In the genomic region with DNA sequence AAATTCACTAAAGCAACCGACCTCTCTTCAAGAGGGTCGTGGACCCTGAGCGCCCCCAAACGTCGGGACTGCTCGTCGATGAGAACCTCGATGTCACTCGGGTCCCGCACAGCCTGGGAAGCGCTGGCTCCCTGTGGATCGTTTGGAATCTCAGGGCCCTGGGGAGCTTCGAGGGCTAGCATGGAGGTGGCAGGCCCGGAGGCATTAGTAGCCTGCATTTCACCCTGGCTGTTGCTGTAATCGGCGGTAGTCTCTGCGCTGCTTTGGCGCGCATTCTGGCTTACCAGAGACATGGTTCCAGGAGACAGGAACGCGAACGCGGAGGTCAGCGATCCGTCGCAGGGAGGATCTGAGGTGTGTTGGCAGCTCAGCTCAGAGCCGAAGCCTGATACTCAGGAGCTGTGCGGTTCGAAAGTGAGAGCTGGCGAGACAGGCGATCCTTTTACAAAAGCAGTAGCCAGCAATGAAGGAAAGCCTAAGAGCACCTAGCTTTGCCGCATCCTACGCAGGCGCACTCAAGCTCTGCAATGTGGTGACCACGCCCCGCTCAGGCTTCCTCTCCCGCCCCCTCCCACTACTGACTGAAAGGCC, we compare ENCODE assay signal across 8 mouse cellular contexts. TPM values are rescaled to one million over a fixed set of nuclear protein-coding genes. Genes with fewer than 3 reads are reported as not detected.
DNase-seq lines count a peak whose midpoint lies in the region; ATAC-seq lines count a peak whose summit lies in the region.

A gene (minus strand): TSS at position 517 of the 591 bp plus-strand sequence.

- no peaks in the 10 kb centered on the region for H3K4me1 ChIP-seq in erythroblast, embryonic 14.5 days (ENCODE audit: control insufficient read depth)
- peaks cover 4% of the 10 kb centered on the region; the same call in 1 of the 2 replicates for H3K4me1 ChIP-seq in forebrain, embryonic 10.5 days
- H3K4me1 ChIP-seq in hindbrain, embryonic 15.5 days (replicated peaks) = no peaks in the 10 kb centered on the region
- H3K4me1 ChIP-seq in midbrain, embryonic 11.5 days (ENCODE audit: control insufficient read depth, insufficient read depth, low read length) = no peaks in the 10 kb centered on the region
- H3K4me1 ChIP-seq in stomach, embryonic 16.5 days (ENCODE audit: control insufficient read depth, insufficient read depth, low read length) = no peaks in the 10 kb centered on the region

- peak within 1 kb of the TSS; percentile 72 for H3K27ac ChIP-seq in forebrain, embryonic 10.5 days
- peak within 1 kb of the TSS; percentile 82 for H3K27ac ChIP-seq in hindbrain, embryonic 15.5 days (replicated peaks)
- no peak within 1 kb of the TSS for H3K27ac ChIP-seq in midbrain, embryonic 11.5 days (ENCODE audit: low read depth, low read length)
- no peak within 1 kb of the TSS for H3K27ac ChIP-seq in stomach, embryonic 16.5 days (ENCODE audit: low read length)

- peak; percentile 49 for DNase-seq in forebrain, embryonic 10.5 days (ENCODE audit: extremely low spot score, low spot score)
- peak; percentile 58 for DNase-seq in left cerebral cortex, postnatal 4 days
- DNase-seq in midbrain, embryonic 11.5 days (ENCODE audit: low spot score, missing footprints) = peak; percentile 93

- H3K4me3 ChIP-seq in erythroblast, embryonic 14.5 days (replicated peaks) = peak within 1 kb of the TSS; percentile 47
- peak within 1 kb of the TSS; percentile 55 for H3K4me3 ChIP-seq in forebrain, embryonic 10.5 days
- peak within 1 kb of the TSS; percentile 47 for H3K4me3 ChIP-seq in hindbrain, embryonic 15.5 days
- peak within 1 kb of the TSS; percentile 41 for H3K4me3 ChIP-seq in midbrain, embryonic 11.5 days (ENCODE audit: low read depth, low read length)
- H3K4me3 ChIP-seq in stomach, embryonic 16.5 days (replicated peaks; ENCODE audit: low read length) = peak within 1 kb of the TSS; percentile 52

- ATAC-seq in erythroblast, adult 5-6 weeks (replicated peaks; ENCODE audit: low FRiP score, poor library complexity, severe bottlenecking) = no peak
- peak; percentile 40 for ATAC-seq in activated CD4-positive, CD25-positive, alpha-beta regulatory T cell, adult 4 months
- ATAC-seq in hindbrain, embryonic 15.5 days (ENCODE audit: low FRiP score, low read depth) = peak; percentile 96
- peak; percentile 96 for ATAC-seq in midbrain, embryonic 11.5 days (ENCODE audit: low FRiP score)
- ATAC-seq in stomach, embryonic 16.5 days (ENCODE audit: insufficient read depth, low FRiP score) = no peak; the same call in 1 of the 2 replicates

- H3K4me2 ChIP-seq in hindbrain, embryonic 15.5 days = peak within 1 kb of the TSS; percentile 59
- peak within 1 kb of the TSS; percentile 53 for H3K4me2 ChIP-seq in midbrain, embryonic 11.5 days
- peak within 1 kb of the TSS; percentile 58 for H3K4me2 ChIP-seq in stomach, embryonic 16.5 days (ENCODE audit: low read depth, low read length)

- intact Hi-C loops in left cerebral cortex, postnatal 4 days (cut with DNase I) = no loop called here

- no peaks in the 10 kb centered on the region for H3K36me3 ChIP-seq in erythroblast, embryonic 14.5 days (ENCODE audit: control insufficient read depth)
- H3K36me3 ChIP-seq in forebrain, embryonic 10.5 days (replicated peaks) = no peaks in the 10 kb centered on the region
- no peaks in the 10 kb centered on the region for H3K36me3 ChIP-seq in hindbrain, embryonic 15.5 days
- no peaks in the 10 kb centered on the region for H3K36me3 ChIP-seq in midbrain, embryonic 11.5 days (ENCODE audit: control insufficient read depth, insufficient read depth, low read length)
- no peaks in the 10 kb centered on the region for H3K36me3 ChIP-seq in stomach, embryonic 16.5 days (ENCODE audit: control insufficient read depth, insufficient read depth, low read length)

- peaks cover 16% of the 10 kb centered on the region for H3K27me3 ChIP-seq in erythroblast, embryonic 14.5 days (ENCODE audit: control insufficient read depth)
- peaks cover 79% of the 10 kb centered on the region for H3K27me3 ChIP-seq in forebrain, embryonic 10.5 days (ENCODE audit: poor library complexity, severe bottlenecking)
- peaks cover 25% of the 10 kb centered on the region; the same call in 1 of the 2 replicates for H3K27me3 ChIP-seq in hindbrain, embryonic 15.5 days
- peaks cover 36% of the 10 kb centered on the region for H3K27me3 ChIP-seq in midbrain, embryonic 11.5 days (ENCODE audit: control insufficient read depth, insufficient read depth, low read length)
- H3K27me3 ChIP-seq in stomach, embryonic 16.5 days (ENCODE audit: control insufficient read depth, insufficient read depth, low read length) = peaks cover 16% of the 10 kb centered on the region; the same call in 1 of the 2 replicates

- peaks cover 3% of the 10 kb centered on the region; the same call in 1 of the 2 replicates for H3K9me3 ChIP-seq in erythroblast, embryonic 14.5 days (ENCODE audit: control insufficient read depth, low read length)
- H3K9me3 ChIP-seq in forebrain, embryonic 10.5 days = no peaks in the 10 kb centered on the region
- no peaks in the 10 kb centered on the region for H3K9me3 ChIP-seq in hindbrain, embryonic 15.5 days
- H3K9me3 ChIP-seq in midbrain, embryonic 11.5 days (ENCODE audit: control insufficient read depth, low read length) = no peaks in the 10 kb centered on the region
- H3K9me3 ChIP-seq in stomach, embryonic 16.5 days (replicated peaks; ENCODE audit: control insufficient read depth, low read length) = no peaks in the 10 kb centered on the region

- H3K9ac ChIP-seq in hindbrain, embryonic 15.5 days = peak within 1 kb of the TSS; percentile 57
- peak within 1 kb of the TSS; percentile 57 for H3K9ac ChIP-seq in midbrain, embryonic 11.5 days (ENCODE audit: low read length)
- peak within 1 kb of the TSS; percentile 61 for H3K9ac ChIP-seq in stomach, embryonic 16.5 days (ENCODE audit: low read length)

- 17% methylated on average over 37 of the region's 37 CpGs for WGBS in forebrain, embryonic 10.5 days
- WGBS in hindbrain, embryonic 15.5 days = 19% methylated on average over 37 of the region's 37 CpGs
- 19% methylated on average over 37 of the region's 37 CpGs for WGBS in midbrain, embryonic 11.5 days
- 25% methylated on average over 37 of the region's 37 CpGs for WGBS in stomach, embryonic 16.5 days

RNA-seq across cellular contexts. Expression of the gene that starts here (rescaled TPM):
- not detected in 2 replicates for polyA plus RNA-seq in erythroblast, embryonic 14.5 days (2012)
- total RNA-seq in erythroblast, adult 5-6 weeks (2015; ENCODE audit: low replicate concordance) = not detected in 2 replicates
- total RNA-seq in erythroblast, adult 5-6 weeks (2017; ENCODE audit: low replicate concordance) = not detected in 2 replicates
- not detected for polyA plus RNA-seq in activated CD4-positive, CD25-positive, alpha-beta regulatory T cell, adult 4 months (2017; shearing (Covaris generic))
- 5.9 and 6.1 TPM in 2 replicates for polyA plus RNA-seq in forebrain, embryonic 10.5 days (2016; fragmentation: Nextera tagmentation; extraction: Ambion mirVana)
- polyA plus RNA-seq in hindbrain, embryonic 15.5 days (2015; fragmentation: Nextera tagmentation; extraction: Ambion mirVana) = 31.5 and 32.9 TPM in 2 replicates
- 10 to 100 TPM; 22.0 to 22.2 TPM for total RNA-seq in left cerebral cortex, postnatal 4 days (2021)
- polyA plus RNA-seq in midbrain, embryonic 11.5 days (2014; fragmentation: Nextera tagmentation; extraction: Ambion mirVana) = 5.8 and 7.0 TPM in 2 replicates
- polyA plus RNA-seq in stomach, embryonic 16.5 days (2015; fragmentation: Nextera tagmentation; extraction: Ambion mirVana) = 2.0 and 2.9 TPM in 2 replicates

Comparison
In these comparisons a context has a peak if more than half of its experiments do, and no peak if none do; other contexts are left out.
1. RNA of the gene that starts here (total RNA-seq): 22.0 to 22.2 TPM in left cerebral cortex, postnatal 4 days; not detected in erythroblast, adult 5-6 weeks; every median in the first group is over 10 times any median in the second.
2. Peak in ATAC-seq in activated CD4-positive, CD25-positive, alpha-beta regulatory T cell, adult 4 months; RNA of the gene not detected or under 1 TPM.
3. ATAC-seq: peak in hindbrain, embryonic 15.5 days (single experiment) and midbrain, embryonic 11.5 days (single experiment); none in erythroblast, adult 5-6 weeks (single experiment) and stomach, embryonic 16.5 days (single experiment).
4. H3K27ac ChIP-seq: peak in forebrain, embryonic 10.5 days (single experiment) and hindbrain, embryonic 15.5 days (single experiment); none in midbrain, embryonic 11.5 days (single experiment) and stomach, embryonic 16.5 days (single experiment).
5. Peak in every context shown above with its lines, with median percentiles within 50 percentile points of each other: H3K4me3 ChIP-seq, DNase-seq, H3K4me2 ChIP-seq and H3K9ac ChIP-seq.